18 mouse cellular contexts compared by ENCODE assay signal in genomic region chr2:22026794-22027193, GRCm38 (mm10).
A peak's percentile ranks its signal among the peaks of the same experiment; 100 is the strongest.
DNase-seq lines count a peak whose midpoint lies in the region; ATAC-seq lines count a peak whose summit lies in the region.
"Had no signal": no experiment of that assay in that cellular context is flagged by ENCODE, and none has a peak within 500 bp of the region (broad histone marks: within the 10 kb centered on the region; RNA-seq: fewer than 3 reads in every experiment).

No protein-coding gene starts in this region.

- intact Hi-C loops in left cerebral cortex, postnatal 14 days (cut with DNase I): no loop called here
- intact Hi-C loops in left cerebral cortex, postnatal 10 days (cut with DNase I): no loop called here

- ATAC-seq in frontal cortex, adult (ENCODE audit: low TSS enrichment): peak; percentile 87
- ATAC-seq: forebrain, embryonic 13.5 days; forebrain, embryonic 15.5 days had no signal

- DNase-seq in frontal cortex, postnatal 14 days (ENCODE audit: low spot score in 2 of 2): no peak
- peak; percentile 5 to 6 for DNase-seq in left cerebral cortex, postnatal 14 days (ENCODE audit: low spot score in 2 of 2)
- no peak for DNase-seq in left cerebral cortex, postnatal 10 days (ENCODE audit: extremely low spot score in 1 of 2, low spot score in 2 of 2)
- DNase-seq in right cerebral cortex, adult 18-20 months: peak; percentile 24
- no peak for DNase-seq in right cerebral cortex, postnatal 36 days (ENCODE audit: low spot score in 2 of 2)
- peak; percentile 2 for DNase-seq in 3T3-L1 (ENCODE audit: low read depth, low spot score)
- DNase-seq in thymus, postnatal 4 days: no peak
- DNase-seq: adrenal gland, adult 2 months; adrenal gland, postnatal 10 days; adrenal gland, postnatal 25 days; cerebellum, adult 11-12 months; cerebellum, adult 2 months; cerebellum, adult 9-10 months; cerebellum, postnatal 10 days; cerebellum, postnatal 25 days had no signal

Comparison
In these comparisons a context has a peak if more than half of its experiments do, and no peak if none do; other contexts are left out.
1. DNase-seq: peak in left cerebral cortex, postnatal 14 days (2 of 2), right cerebral cortex, adult 18-20 months (single experiment) and 3T3-L1 (single experiment); none in frontal cortex, postnatal 14 days (0 of 2), left cerebral cortex, postnatal 10 days (0 of 2), right cerebral cortex, postnatal 36 days (0 of 2) and thymus, postnatal 4 days (single experiment).